Mouse (Mus musculus) hindbrain, embryonic 15.5 days (tissue): ENCODE data around the gene Pde11a. TPM values are rescaled to one million over a fixed set of nuclear protein-coding genes. Genes with fewer than 3 reads are reported as not detected.

Experiments
- ATAC-seq: fragments of 200-750 bp; cut with Nextera tagmentation; 2 replicates; pipeline ENCODE4 v1.8.0; 2017; ENCODE audit warnings: low read depth, moderate number of reproducible peaks, moderate TSS enrichment; ENCODE audit not compliant: low FRiP score
- H3K27ac ChIP-seq: fragments of 300-500 bp; sonication (generic); replicated peaks from 2 replicates; pipeline ENCODE4 v1.5.1; 2015; ENCODE audit warnings: mild to moderate bottlenecking, inconsistent platforms
- H3K27me3 ChIP-seq: fragments of 300-500 bp; sonication (generic); 2 replicates; pipeline ENCODE4 v1.6.1; 2015; ENCODE audit warnings: control low read depth, inconsistent platforms
- H3K36me3 ChIP-seq: fragments of 300-500 bp; sonication (generic); 2 replicates; pipeline ENCODE4 v1.6.1; 2015; ENCODE audit warnings: control low read depth, inconsistent platforms
- H3K4me1 ChIP-seq: fragments of 300-500 bp; sonication (generic); replicated peaks from 2 replicates; pipeline ENCODE4 v1.6.1; 2015; ENCODE audit warnings: control low read depth, inconsistent platforms
- H3K4me2 ChIP-seq: fragments of 300-500 bp; sonication (generic); 2 replicates; pipeline ENCODE4 v1.6.1; 2015; ENCODE audit warnings: moderate library complexity, mild to moderate bottlenecking, inconsistent platforms
- H3K4me3 ChIP-seq: fragments of 300-500 bp; sonication (generic); 2 replicates; pipeline ENCODE4 v1.5.1; 2015; ENCODE audit warnings: mild to moderate bottlenecking, inconsistent platforms
- H3K9ac ChIP-seq: fragments of 300-500 bp; sonication (generic); 2 replicates; pipeline ENCODE4 v1.6.1; 2015; ENCODE audit warnings: inconsistent platforms
- H3K9me3 ChIP-seq: fragments of 300-500 bp; sonication (generic); 2 replicates; pipeline ENCODE4 v1.6.1; 2016; ENCODE audit warnings: control low read depth, inconsistent platforms
- WGBS: fragments of 180-500 bp; shearing (Covaris S2); methylation state at CpG from one replicate; pipeline ENCODE4 v1.1.7; 2015; 5-methylcytosine and 5-hydroxymethylcytosine counted together
- polyA plus RNA-seq: library from polyadenylated mRNA; unstranded; fragments of >200 nt; fragmentation: Nextera tagmentation; extraction: Ambion mirVana; gene quantifications from 2 replicates; pipeline ENCODE4 v1.2.1, GENCODE M21; 2015

Pde11a gene
- polyA plus RNA-seq, 1 experiment from 2014 or later = 1.6 TPM

DNA sequence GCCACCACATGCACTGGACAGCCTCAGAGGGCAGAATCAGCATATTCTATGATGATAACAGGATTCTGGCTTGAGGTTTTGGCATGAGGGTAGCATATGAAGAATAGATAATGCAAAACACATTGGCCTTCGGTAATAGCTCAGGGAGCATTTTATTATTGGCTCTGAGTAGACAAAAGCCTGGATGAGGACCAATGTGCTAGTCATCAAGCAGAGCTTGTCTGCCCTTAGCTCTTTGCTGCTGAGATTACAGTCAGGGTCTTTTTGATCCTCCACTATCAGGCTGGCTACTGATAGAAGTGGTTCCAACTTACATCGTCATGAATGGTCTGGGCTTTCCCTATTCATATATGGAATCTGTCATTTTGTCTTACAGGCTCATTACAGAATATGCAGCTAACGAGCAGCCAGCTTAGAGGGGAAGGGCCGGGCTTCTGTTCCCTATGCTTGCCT, 52.3 kb downstream of the Pde11a start:
- Histone ChIP-seq H3K4me2 (no peak overlapping the region), H3K36me3 (no peaks in the 10 kb centered on the region), H3K9me3 (no peaks in the 10 kb centered on the region), H3K4me1 (no peaks in the 10 kb centered on the region; the same call in 1 of the 2 replicates), H3K27ac (no peak overlapping the region), H3K9ac (no peak overlapping the region), H3K27me3 (no peaks in the 10 kb centered on the region), H3K4me3 (no peak overlapping the region)
- no peak for ATAC-seq
- WGBS = 70% methylated on average over 4 of the region's 4 CpGs

- no peak for ATAC-seq
- no peaks in the 10 kb centered on the region for H3K27me3 ChIP-seq
- H3K9me3 ChIP-seq = no peaks in the 10 kb centered on the region
- H3K27ac ChIP-seq = no peak overlapping the region
- H3K9ac ChIP-seq = no peak overlapping the region
- H3K4me3 ChIP-seq = no peak overlapping the region
- 85% methylated on average over 3 of the region's 3 CpGs for WGBS
- no peaks in the 10 kb centered on the region; the same call in 1 of the 2 replicates for H3K4me1 ChIP-seq
- no peaks in the 10 kb centered on the region for H3K36me3 ChIP-seq
- no peak overlapping the region for H3K4me2 ChIP-seq
Observed at GRCm38 (mm10) chr2:76285150-76285549, 53.4 kb downstream of the Pde11a start.

GRCm38 (mm10) chr2:76283378-76284132, 55.0 kb downstream of the Pde11a start:
- Histone ChIP-seq H3K4me1 (no peaks in the 10 kb centered on the region; the same call in 1 of the 2 replicates), H3K4me2 (no peak overlapping the region), H3K4me3 (no peak overlapping the region), H3K9ac (no peak overlapping the region), H3K36me3 (no peaks in the 10 kb centered on the region), H3K9me3 (no peaks in the 10 kb centered on the region), H3K27ac (no peak overlapping the region), H3K27me3 (no peaks in the 10 kb centered on the region)
- 63% methylated on average over 6 of the region's 6 CpGs for WGBS
- peak; percentile 79; the same call in 1 of the 2 replicates for ATAC-seq

- Histone ChIP-seq H3K27ac (no peak overlapping the region), H3K27me3 (no peaks in the 10 kb centered on the region), H3K4me1 (no peaks in the 10 kb centered on the region), H3K36me3 (no peaks in the 10 kb centered on the region), H3K9me3 (no peaks in the 10 kb centered on the region), H3K9ac (no peak overlapping the region), H3K4me2 (no peak overlapping the region), H3K4me3 (no peak overlapping the region)
- no peak for ATAC-seq
- 71% methylated on average over 1 of the region's 1 CpGs for WGBS
Observed at GRCm38 (mm10) chr2:76269494-76269893, 69.1 kb downstream of the Pde11a start.

- Histone ChIP-seq H3K9me3 (no peaks in the 10 kb centered on the region), H3K4me3 (no peak overlapping the region), H3K27me3 (no peaks in the 10 kb centered on the region), H3K4me1 (no peaks in the 10 kb centered on the region), H3K9ac (no peak overlapping the region), H3K4me2 (no peak overlapping the region), H3K27ac (no peak overlapping the region), H3K36me3 (no peaks in the 10 kb centered on the region)
- ATAC-seq = no peak
- 93% methylated on average over 6 of the region's 6 CpGs for WGBS
Observed at GRCm38 (mm10) chr2:76267335-76267734, 71.2 kb downstream of the Pde11a start.

GRCm38 (mm10) chr2:76266622-76267021, 72.0 kb downstream of the Pde11a start:
- H3K27ac ChIP-seq = no peak overlapping the region
- no peak for ATAC-seq
- no peak overlapping the region for H3K9ac ChIP-seq
- H3K27me3 ChIP-seq = no peaks in the 10 kb centered on the region
- no peaks in the 10 kb centered on the region for H3K36me3 ChIP-seq
- 92% methylated on average over 10 of the region's 10 CpGs for WGBS
- H3K4me2 ChIP-seq = no peak overlapping the region
- H3K9me3 ChIP-seq = no peaks in the 10 kb centered on the region
- H3K4me3 ChIP-seq = no peak overlapping the region
- H3K4me1 ChIP-seq = no peaks in the 10 kb centered on the region

DNA sequence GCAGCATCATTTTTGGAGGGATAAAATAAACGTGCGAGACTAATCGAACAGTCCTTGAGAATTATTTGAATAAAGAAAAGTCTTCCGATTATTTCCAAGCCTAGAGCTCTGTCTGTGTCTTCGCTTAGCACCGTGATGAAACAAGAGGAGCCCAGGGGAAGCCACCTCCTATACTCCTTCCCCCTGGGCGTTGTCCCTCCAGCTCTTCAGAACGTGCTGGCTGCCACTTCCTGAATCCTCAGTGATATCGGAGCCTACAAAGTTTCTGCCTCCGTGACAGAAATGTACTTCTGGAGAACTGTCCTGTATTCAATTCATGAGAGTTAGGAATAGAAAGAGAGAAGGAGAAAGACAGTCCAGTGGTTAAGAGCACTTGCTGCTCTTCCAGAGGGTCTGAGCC, 74.3 kb downstream of the Pde11a start:
- Histone ChIP-seq H3K9me3 (no peaks in the 10 kb centered on the region), H3K4me3 (no peak overlapping the region), H3K4me1 (no peaks in the 10 kb centered on the region), H3K36me3 (no peaks in the 10 kb centered on the region), H3K9ac (no peak overlapping the region), H3K27me3 (no peaks in the 10 kb centered on the region), H3K4me2 (no peak overlapping the region), H3K27ac (no peak overlapping the region)
- 81% methylated on average over 10 of the region's 10 CpGs for WGBS
- no peak for ATAC-seq

- Histone ChIP-seq H3K4me3 (no peak overlapping the region), H3K27me3 (no peaks in the 10 kb centered on the region), H3K4me2 (no peak overlapping the region), H3K36me3 (no peaks in the 10 kb centered on the region), H3K4me1 (no peaks in the 10 kb centered on the region), H3K27ac (no peak overlapping the region), H3K9ac (no peak overlapping the region), H3K9me3 (no peaks in the 10 kb centered on the region)
- 70% methylated on average over 10 of the region's 10 CpGs for WGBS
- no peak for ATAC-seq
Observed at GRCm38 (mm10) chr2:76262661-76263060, 75.9 kb downstream of the Pde11a start.

GRCm38 (mm10) chr2:76254833-76255232, 83.7 kb downstream of the Pde11a start:
- H3K9me3 ChIP-seq = no peaks in the 10 kb centered on the region
- H3K9ac ChIP-seq = no peak overlapping the region
- H3K4me2 ChIP-seq = no peak overlapping the region
- WGBS = 48% methylated on average over 6 of the region's 6 CpGs
- no peak overlapping the region for H3K27ac ChIP-seq
- H3K4me3 ChIP-seq = no peak overlapping the region
- no peaks in the 10 kb centered on the region for H3K36me3 ChIP-seq
- H3K27me3 ChIP-seq = no peaks in the 10 kb centered on the region
- no peak for ATAC-seq
- H3K4me1 ChIP-seq = no peaks in the 10 kb centered on the region

DNA sequence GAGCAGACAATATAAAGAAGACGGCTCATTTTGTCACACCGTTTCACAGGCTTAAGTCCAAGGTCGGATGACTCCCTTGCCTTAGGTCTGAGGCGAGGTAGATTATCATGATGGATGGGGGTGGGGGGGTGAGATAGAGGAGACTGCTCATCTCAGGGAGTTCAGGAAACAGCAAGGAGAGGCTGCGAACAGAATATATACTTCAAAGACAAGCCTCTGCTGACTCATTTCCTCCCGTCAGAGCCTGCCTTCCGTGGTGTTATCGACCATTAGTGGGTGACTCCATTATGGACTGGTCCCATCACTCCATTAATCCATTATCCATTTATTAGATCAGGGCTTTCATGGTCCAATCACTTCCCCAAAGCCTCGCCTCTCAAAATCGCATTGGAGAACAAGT, 87.2 kb downstream of the Pde11a start:
- H3K9ac ChIP-seq = no peak overlapping the region
- H3K4me3 ChIP-seq = no peak overlapping the region
- no peak overlapping the region for H3K4me2 ChIP-seq
- no peaks in the 10 kb centered on the region for H3K27me3 ChIP-seq
- ATAC-seq = no peak
- H3K4me1 ChIP-seq = no peaks in the 10 kb centered on the region
- H3K36me3 ChIP-seq = no peaks in the 10 kb centered on the region
- H3K27ac ChIP-seq = no peak overlapping the region
- WGBS = 82% methylated on average over 10 of the region's 10 CpGs
- no peaks in the 10 kb centered on the region for H3K9me3 ChIP-seq

GRCm38 (mm10) chr2:76248242-76248641, 90.3 kb downstream of the Pde11a start:
- H3K4me1 ChIP-seq = no peaks in the 10 kb centered on the region
- H3K4me2 ChIP-seq = no peak overlapping the region
- WGBS = 80% methylated on average over 10 of the region's 10 CpGs
- no peaks in the 10 kb centered on the region for H3K27me3 ChIP-seq
- no peak for ATAC-seq
- H3K9ac ChIP-seq = no peak overlapping the region
- H3K4me3 ChIP-seq = no peak overlapping the region
- H3K27ac ChIP-seq = no peak overlapping the region
- H3K9me3 ChIP-seq = no peaks in the 10 kb centered on the region
- no peaks in the 10 kb centered on the region for H3K36me3 ChIP-seq

GRCm38 (mm10) chr2:76239175-76239574, 99.4 kb downstream of the Pde11a start:
- no peak overlapping the region for H3K9ac ChIP-seq
- H3K4me2 ChIP-seq = no peak overlapping the region
- H3K27ac ChIP-seq = no peak overlapping the region
- H3K36me3 ChIP-seq = no peaks in the 10 kb centered on the region
- H3K4me3 ChIP-seq = no peak overlapping the region
- WGBS = 86% methylated on average over 2 of the region's 2 CpGs
- no peaks in the 10 kb centered on the region for H3K4me1 ChIP-seq
- ATAC-seq = no peak
- no peaks in the 10 kb centered on the region for H3K9me3 ChIP-seq
- no peaks in the 10 kb centered on the region for H3K27me3 ChIP-seq

- Histone ChIP-seq H3K27ac (no peak overlapping the region), H3K36me3 (no peaks in the 10 kb centered on the region), H3K9ac (no peak overlapping the region), H3K4me2 (no peak overlapping the region), H3K4me1 (no peaks in the 10 kb centered on the region), H3K27me3 (no peaks in the 10 kb centered on the region), H3K4me3 (no peak overlapping the region), H3K9me3 (no peaks in the 10 kb centered on the region)
- WGBS = 90% methylated on average over 3 of the region's 3 CpGs
- ATAC-seq = no peak
Observed at GRCm38 (mm10) chr2:76238496-76238895, 100.1 kb downstream of the Pde11a start.
